Mouse (Mus musculus) liver, postnatal 0 days (tissue): Measurements from ENCODE around the gene Slit3.

Source experiments
- CTCF ChIP-seq: sonication (generic); IDR thresholded peaks from 2 replicates; pipeline ENCODE4 v1.5.1; 2016; ENCODE audit warnings: antibody characterized with exemption, low read depth
- EP300 ChIP-seq: IDR thresholded peaks from 2 replicates; pipeline ENCODE4 v1.6.1; 2016; ENCODE audit warnings: antibody characterized with exemption, low read depth, mild to moderate bottlenecking

GRCm38 (mm10) chr11:35470853-35471252 lies 349.8 kb downstream of the Slit3 start:
- TF ChIP-seq CTCF: no peak
- no peak for TF ChIP-seq EP300
